Mouse (Mus musculus) testis, adult 10 weeks (tissue): ENCODE measurements around the gene Pofut2. TPM values are rescaled to one million over a fixed set of nuclear protein-coding genes. Genes with fewer than 3 reads are reported as not detected.

Experiments used
- polyA plus RNA-seq: library from polyadenylated mRNA; stranded (reverse); fragments of 350-450 nt; fragmentation: Illumina TruSeq; extraction: RNeasy Lipid Tissue Mini Kit (QIAGEN cat#74804); gene quantifications from one replicate; pipeline ENCODE4 v1.2.3, GENCODE M21; 2014; ENCODE audit warnings: low read depth, low replicate concordance

Gene Pofut2
- polyA plus RNA-seq: 3.0 TPM

DNA sequence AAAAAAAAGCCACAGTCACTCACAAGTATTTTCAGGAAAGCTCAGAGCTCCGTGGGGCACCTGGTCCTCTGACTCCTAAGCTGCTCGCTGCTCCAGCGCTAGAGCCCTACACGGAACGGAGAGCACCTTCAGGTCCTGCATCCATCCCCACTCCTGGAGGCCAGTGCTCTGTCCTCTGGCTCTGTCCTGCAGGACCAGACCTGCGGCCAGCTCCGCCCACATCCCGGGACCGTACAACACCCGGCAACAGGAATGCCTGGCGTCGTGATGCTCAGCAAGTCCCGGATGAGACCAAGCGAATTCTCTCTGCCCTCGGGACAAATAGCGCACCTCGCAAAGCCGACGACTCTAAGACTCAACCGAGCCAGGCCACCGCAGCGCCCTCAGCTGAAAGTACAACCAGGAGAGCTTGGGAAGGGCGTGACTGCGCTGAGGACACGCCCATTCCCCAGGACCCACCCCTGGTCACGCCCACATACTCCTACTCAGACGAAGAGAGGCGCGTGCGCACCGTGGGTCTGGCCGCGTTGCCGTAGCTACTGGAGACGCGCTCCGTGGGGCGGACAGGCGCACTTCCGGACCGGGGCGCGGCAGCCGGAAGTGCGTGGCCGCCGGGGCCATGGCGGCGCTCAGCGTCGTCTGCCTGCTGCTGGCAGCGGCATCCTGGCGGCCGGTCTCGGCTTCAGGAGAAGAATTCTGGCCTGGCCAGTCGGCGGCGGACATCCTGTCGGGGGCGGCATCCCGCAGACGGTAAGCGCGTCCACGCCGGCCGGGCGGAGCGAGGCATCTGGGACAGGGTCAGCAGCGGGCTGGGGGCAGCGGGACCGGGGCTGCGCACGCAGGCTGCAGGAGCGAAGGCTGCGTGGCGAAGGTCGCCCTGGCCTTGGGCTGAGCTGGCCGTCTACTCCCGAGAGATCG is at the start of gene Pofut2:
TSS of gene Pofut2 (plus strand) at position 515 of the 918 bp plus-strand sequence.

Other genes starting within 250 kb of the Pofut2 start
- gene Slc19a1, start 227.0 kb upstream of the Pofut2 start, polyA plus RNA-seq: 0.24 TPM
- 1.3 TPM for gene Col18a1, start 92.7 kb upstream of the Pofut2 start, polyA plus RNA-seq
- gene Adarb1, start 159.1 kb downstream of the Pofut2 start, polyA plus RNA-seq: 13.2 TPM